Mouse (Mus musculus) midbrain, embryonic 14.5 days (tissue): ENCODE measurements around the gene Foxd2. TPM values are rescaled to one million over a fixed set of nuclear protein-coding genes. Genes with fewer than 3 reads are reported as not detected.

ENCODE experiments used
- ATAC-seq: fragments of 200-750 bp; cut with Nextera tagmentation; 2 replicates; pipeline ENCODE4 v1.8.0; 2017; ENCODE audit warnings: moderate number of reproducible peaks, moderate library complexity; ENCODE audit not compliant: low FRiP score, low TSS enrichment
- DNase-seq: peaks from one replicate; pipeline ENCODE4 v3.0.0-alpha.2; 2015
- H3K27ac ChIP-seq: fragments of 300-500 bp; sonication (generic); replicated peaks from 2 replicates; pipeline ENCODE4 v1.5.1; 2014; ENCODE audit warnings: mild to moderate bottlenecking, low read depth, low read length, moderate library complexity
- H3K27me3 ChIP-seq: fragments of 300-500 bp; sonication (generic); 2 replicates; pipeline ENCODE4 v1.6.1; 2014; ENCODE audit warnings: low read length, control low read depth, mixed read lengths; ENCODE audit not compliant: control insufficient read depth, insufficient read depth
- H3K36me3 ChIP-seq: fragments of 300-500 bp; sonication (generic); 2 replicates; pipeline ENCODE4 v1.6.1; 2014; ENCODE audit warnings: low read length, control low read depth; ENCODE audit not compliant: control insufficient read depth, insufficient read depth
- H3K4me1 ChIP-seq: fragments of 300-500 bp; sonication (generic); 2 replicates; pipeline ENCODE4 v1.6.1; 2014; ENCODE audit warnings: mild to moderate bottlenecking, antibody characterized with exemption, low read length, control low read depth; ENCODE audit not compliant: control insufficient read depth, insufficient read depth
- H3K4me2 ChIP-seq: fragments of 300-500 bp; sonication (generic); 2 replicates; pipeline ENCODE4 v1.6.1; 2014; ENCODE audit warnings: mild to moderate bottlenecking, low read length, moderate library complexity
- H3K4me3 ChIP-seq: fragments of 300-500 bp; sonication (generic); replicated peaks from 2 replicates; pipeline ENCODE4 v1.5.1; 2014; ENCODE audit warnings: low read depth, low read length
- H3K9ac ChIP-seq: fragments of 300-500 bp; sonication (generic); replicated peaks from 2 replicates; pipeline ENCODE4 v1.6.1; 2014; ENCODE audit warnings: mild to moderate bottlenecking, low read length, moderate library complexity
- H3K9me3 ChIP-seq: fragments of 300-500 bp; sonication (generic); 2 replicates; pipeline ENCODE4 v1.6.1; 2016; ENCODE audit warnings: low read length, control low read depth, mixed read lengths; ENCODE audit not compliant: control insufficient read depth
- WGBS: fragments of 180-500 bp; shearing (Covaris S2); extraction: QIAGEN DNeasy Blood & Tissue Kit; methylation state at CpG from one replicate; pipeline ENCODE4 v1.1.7; 2014; 5-methylcytosine and 5-hydroxymethylcytosine counted together
- polyA plus RNA-seq: library from polyadenylated mRNA; unstranded; fragments of >200 nt; fragmentation: Nextera tagmentation; extraction: Ambion mirVana; gene quantifications from 2 replicates; pipeline ENCODE4 v1.2.1, GENCODE M21; 2014

The Foxd2 gene
- polyA plus RNA-seq, 1 experiment from 2014 or later = 0.11 TPM

- DNase-seq (no peak), ATAC-seq (no peak)
- Histone ChIP-seq H3K4me2 (no peak overlapping the region), H3K4me3 (no peak overlapping the region), H3K4me1 (0 out of 2 replicates have a peak, but pooled peaks cover 2% of the 10 kb centered on the region), H3K9me3 (no peaks in the 10 kb centered on the region), H3K27me3 (peaks cover 73% of the 10 kb centered on the region), H3K27ac (no peak overlapping the region), H3K36me3 (no peaks in the 10 kb centered on the region), H3K9ac (no peak overlapping the region)
- WGBS = 11% methylated on average over 3 of the region's 3 CpGs
Observed at GRCm38 (mm10) chr4:114899885-114900284, 8.8 kb downstream of the Foxd2 start.

DNA sequence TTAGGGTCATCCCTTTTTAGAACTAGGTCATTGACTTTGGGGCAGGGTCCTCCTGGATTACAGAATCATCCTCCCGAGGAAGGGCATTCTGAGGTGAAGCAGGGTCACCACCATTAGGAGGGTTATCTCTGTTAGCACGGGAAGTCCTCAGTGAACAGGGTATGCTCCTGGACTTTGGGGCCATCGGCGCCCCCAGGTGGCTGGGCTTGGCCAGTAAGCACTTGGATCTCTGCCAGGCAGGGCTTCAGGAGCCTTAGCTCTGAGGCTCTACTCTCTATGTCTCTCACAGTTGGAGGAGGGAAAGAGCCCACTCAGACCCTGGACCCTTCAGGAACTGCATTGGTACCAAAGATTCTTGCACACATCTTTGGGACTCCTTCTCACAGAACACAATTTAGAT is 10.8 kb downstream of the Foxd2 start:
- Histone ChIP-seq H3K4me1 (0 out of 2 replicates have a peak, but pooled peaks cover 2% of the 10 kb centered on the region), H3K27me3 (peaks cover 54% of the 10 kb centered on the region), H3K4me3 (no peak overlapping the region), H3K9me3 (no peaks in the 10 kb centered on the region), H3K4me2 (no peak overlapping the region), H3K9ac (no peak overlapping the region), H3K27ac (no peak overlapping the region), H3K36me3 (no peaks in the 10 kb centered on the region)
- ATAC-seq = no peak
- no peak for DNase-seq
- WGBS = 16% methylated on average over 4 of the region's 4 CpGs

- Histone ChIP-seq H3K27me3 (no peaks in the 10 kb centered on the region), H3K4me2 (no peak overlapping the region), H3K4me3 (no peak overlapping the region), H3K4me1 (no peaks in the 10 kb centered on the region), H3K9me3 (no peaks in the 10 kb centered on the region), H3K27ac (no peak overlapping the region), H3K9ac (no peak overlapping the region), H3K36me3 (no peaks in the 10 kb centered on the region)
- ATAC-seq (no peak), DNase-seq (no peak)
- 60% methylated on average over 1 of the region's 1 CpGs for WGBS
Observed at GRCm38 (mm10) chr4:114882232-114882631, 26.4 kb downstream of the Foxd2 start.

DNA sequence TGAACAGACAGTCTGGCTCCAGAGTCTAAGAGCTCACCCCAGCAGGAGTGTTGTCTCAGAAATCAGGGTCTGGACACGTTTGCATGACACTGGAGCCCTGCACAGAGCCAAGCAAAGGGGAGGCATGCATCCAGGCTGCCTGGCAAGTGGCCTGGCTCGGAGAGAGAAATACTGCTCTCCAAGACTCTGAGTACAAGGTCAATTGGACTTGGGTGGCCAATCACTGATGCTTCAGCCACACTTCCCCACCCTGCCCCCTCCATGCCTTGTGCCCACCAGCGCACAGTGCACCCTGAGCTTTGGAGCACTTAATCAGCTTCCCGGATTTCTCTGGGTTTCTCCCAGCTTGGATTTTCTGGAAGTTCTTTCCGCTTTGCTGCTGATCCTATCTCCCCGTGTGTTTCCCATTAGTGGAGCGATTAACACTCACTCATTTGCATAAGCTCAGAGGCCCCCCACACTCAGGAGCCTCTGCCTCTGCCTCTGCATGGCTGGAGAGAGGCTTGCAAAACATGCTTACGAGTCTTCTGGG is 32.2 kb downstream of the Foxd2 start:
- no peak overlapping the region for H3K4me2 ChIP-seq
- ATAC-seq (no peak), DNase-seq (peak; percentile 10)
- WGBS = 19% methylated on average over 8 of the region's 8 CpGs
- no peaks in the 10 kb centered on the region for H3K36me3 ChIP-seq
- no peaks in the 10 kb centered on the region for H3K9me3 ChIP-seq
- no peak overlapping the region for H3K27ac ChIP-seq
- H3K4me1 ChIP-seq = no peaks in the 10 kb centered on the region
- no peak overlapping the region for H3K9ac ChIP-seq
- H3K4me3 ChIP-seq = no peak overlapping the region
- no peaks in the 10 kb centered on the region for H3K27me3 ChIP-seq

DNA sequence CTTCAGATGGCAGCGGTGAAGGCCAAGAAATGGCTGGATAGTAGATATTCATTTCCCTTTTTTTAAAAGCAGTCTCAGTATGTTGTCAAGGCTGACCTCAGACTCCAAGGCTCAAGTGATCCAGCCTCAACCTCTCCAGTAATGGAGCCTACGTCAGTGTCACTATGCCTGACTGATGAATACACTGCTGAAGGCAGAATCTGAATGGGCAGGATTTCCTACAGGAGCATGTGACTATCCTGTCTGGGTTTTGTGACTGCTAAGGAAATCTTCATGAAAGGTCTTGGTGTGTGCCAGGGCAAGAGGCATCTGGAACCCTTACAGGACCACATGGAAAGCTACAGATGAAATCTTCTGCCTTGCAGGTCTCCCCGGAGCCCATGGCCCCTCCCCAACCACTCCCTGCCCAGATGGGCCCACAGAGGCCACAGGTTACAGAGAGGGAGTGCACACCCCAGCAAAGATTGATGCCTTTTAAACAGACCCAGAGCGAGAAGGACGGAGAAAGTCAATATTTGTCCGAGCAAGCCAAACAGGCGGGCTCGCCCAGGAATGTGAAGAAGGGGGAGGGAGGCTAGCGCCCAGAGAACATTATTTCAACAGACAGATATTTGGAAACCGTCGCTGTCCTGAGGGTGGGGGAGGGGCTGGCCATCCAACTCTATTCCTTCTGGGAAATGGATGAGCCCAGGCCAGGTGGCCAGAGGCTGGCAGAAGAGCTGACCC is 38.7 kb downstream of the Foxd2 start:
- Histone ChIP-seq H3K9me3 (no peaks in the 10 kb centered on the region), H3K27me3 (no peaks in the 10 kb centered on the region), H3K27ac (no peak overlapping the region), H3K9ac (no peak overlapping the region), H3K4me3 (no peak overlapping the region), H3K4me1 (no peaks in the 10 kb centered on the region), H3K36me3 (no peaks in the 10 kb centered on the region), H3K4me2 (no peak overlapping the region)
- WGBS = 68% methylated on average over 11 of the region's 11 CpGs
- ATAC-seq = no peak
- no peak for DNase-seq

GRCm38 (mm10) chr4:114863166-114863565 is 45.5 kb downstream of the Foxd2 start:
- Histone ChIP-seq H3K27ac (no peak overlapping the region), H3K4me2 (no peak overlapping the region), H3K9me3 (no peaks in the 10 kb centered on the region), H3K4me1 (no peaks in the 10 kb centered on the region), H3K27me3 (no peaks in the 10 kb centered on the region), H3K36me3 (no peaks in the 10 kb centered on the region), H3K4me3 (no peak overlapping the region), H3K9ac (no peak overlapping the region)
- 80% methylated on average over 5 of the region's 5 CpGs for WGBS
- no peak for DNase-seq
- ATAC-seq = no peak

DNA sequence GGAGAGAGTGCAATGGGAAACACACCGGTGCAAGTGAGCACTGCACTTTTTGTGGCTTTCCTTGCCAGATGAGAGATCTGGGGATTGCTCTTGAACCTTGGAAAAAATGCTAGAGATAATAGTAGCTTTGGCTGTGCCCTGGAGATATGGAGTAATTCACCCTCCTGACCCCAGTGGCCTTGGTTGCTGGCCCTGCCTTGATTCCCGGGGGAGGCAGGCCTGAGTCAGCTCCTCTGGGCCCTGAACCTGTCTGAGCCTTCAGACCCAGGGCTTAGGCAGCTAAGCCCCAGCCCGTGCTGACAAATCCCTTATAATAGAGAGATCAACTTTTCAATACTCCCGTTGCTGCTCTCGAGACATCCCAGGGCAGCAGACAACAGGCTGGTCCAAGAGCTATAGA is 50.2 kb downstream of the Foxd2 start:
- Histone ChIP-seq H3K36me3 (no peaks in the 10 kb centered on the region), H3K4me2 (no peak overlapping the region), H3K4me3 (no peak overlapping the region)

More for the DNA sequence above, 50.2 kb downstream of the Foxd2 start:
- H3K27ac ChIP-seq = no peak overlapping the region
- no peak for ATAC-seq
- no peak overlapping the region for H3K9ac ChIP-seq
- H3K27me3 ChIP-seq = no peaks in the 10 kb centered on the region
- DNase-seq = no peak
- 15% methylated on average over 5 of the region's 5 CpGs for WGBS
- H3K4me1 ChIP-seq = no peaks in the 10 kb centered on the region
- H3K9me3 ChIP-seq = no peaks in the 10 kb centered on the region
